Comparison of ENCODE assay signal across 23 mouse cellular contexts in genomic region chr8:77664901-77665300, GRCm38 (mm10). TPM values are rescaled to one million over a fixed set of nuclear protein-coding genes. Genes with fewer than 3 reads are reported as not detected.
A peak's percentile ranks its signal among the peaks of the same experiment; 100 is the strongest.
DNase-seq lines count a peak whose midpoint lies in the region; ATAC-seq lines count a peak whose summit lies in the region.
"Had no signal": no experiment of that assay in that cellular context is flagged by ENCODE, and none has a peak within 500 bp of the region (broad histone marks: within the 10 kb centered on the region; RNA-seq: fewer than 3 reads in every experiment).

No protein-coding gene starts in this region.

- intact Hi-C loops in left cerebral cortex, postnatal 14 days (cut with DNase I): no loop called here

- peak; percentile 6 for DNase-seq in kidney, adult 18-20 months
- no peak for DNase-seq in kidney, adult 11 months
- peak; percentile 27 for DNase-seq in 3134 (ENCODE audit: extremely low read depth, insufficient read length, low spot score)
- peak; percentile 38 for DNase-seq in adrenal gland, adult 8-10 months
- DNase-seq in kidney, postnatal 10 days: peak; percentile 50
- no peak for DNase-seq in left cerebral cortex, postnatal 14 days (ENCODE audit: low spot score in 2 of 2)
- DNase-seq in frontal cortex, adult 2 months (ENCODE audit: extremely low spot score in 1 of 2, low spot score in 1 of 2): no peak
- DNase-seq: cerebellum, adult 8-10 months; cerebellum, postnatal 25 days; forebrain, postnatal 0 days; gastrocnemius, postnatal 10 days; heart, postnatal 4 days; left cerebral cortex, postnatal 4 days; liver, postnatal 0 days; right cerebral cortex, postnatal 14 days; thymus, postnatal 4 days had no signal

- no peak for ATAC-seq in activated CD4-positive, CD25-positive, alpha-beta regulatory T cell, adult 4 months
- ATAC-seq: forebrain, postnatal 0 days; intestine, embryonic 16.5 days; liver, embryonic 12.5 days; liver, postnatal 0 days; midbrain, embryonic 13.5 days had no signal

RNA-seq across cellular contexts. Expression of gene Tmem184c, which starts 54.4 kb away (rescaled TPM):
- 10 to 100 TPM; 37.3 to 45.0 (median 40.0) TPM for total RNA-seq in adrenal gland, adult 8-10 months (2022)
- 10 to 100 TPM; 62.9 to 63.0 TPM for total RNA-seq in left cerebral cortex, postnatal 14 days (2021)
- 10 to 100 TPM; 15.6 to 24.6 TPM for polyA plus RNA-seq in activated CD4-positive, CD25-positive, alpha-beta regulatory T cell, adult 4 months (2017; shearing (Covaris generic))
- 59.1 and 61.4 TPM in 2 replicates for polyA plus RNA-seq in frontal cortex, adult 2 months (2012; rRNA removed)

RNA-seq across cellular contexts. Expression of gene Ednra, which starts 59.4 kb away (rescaled TPM):
- total RNA-seq in adrenal gland, adult 8-10 months (2022): 10 to 100 TPM; 22.5 to 31.6 (median 27.9) TPM
- total RNA-seq in left cerebral cortex, postnatal 14 days (2021): 1 to 10 TPM; 5.1 to 5.3 TPM
- not detected for polyA plus RNA-seq in activated CD4-positive, CD25-positive, alpha-beta regulatory T cell, adult 4 months (2017; shearing (Covaris generic))
- polyA plus RNA-seq in frontal cortex, adult 2 months (2012; rRNA removed): 5.2 and 5.9 TPM in 2 replicates
- total RNA-seq: megakaryocyte-erythroid progenitor cell, adult 5-6 weeks had no signal
- polyA plus RNA-seq: G1E, macrophage had no signal

Comparison
In these comparisons a context has a peak if more than half of its experiments do, and no peak if none do; other contexts are left out.
1. DNase-seq: peak in kidney, adult 18-20 months (single experiment), 3134 (single experiment), adrenal gland, adult 8-10 months (single experiment) and kidney, postnatal 10 days (single experiment); none in kidney, adult 11 months (single experiment), left cerebral cortex, postnatal 14 days (0 of 2) and frontal cortex, adult 2 months (0 of 2).